Mouse (Mus musculus): ENCODE results near the gene Mical3. TPM values are rescaled to one million over a fixed set of nuclear protein-coding genes. Genes with fewer than 3 reads are reported as not detected.

Gene Mical3
- 77.2 and 89.3 TPM in 2 replicates for total RNA-seq (2014; fragmentation: Nextera tagmentation)
- total RNA-seq (2017): 23.6 and 26.4 TPM in 2 replicates

DNA sequence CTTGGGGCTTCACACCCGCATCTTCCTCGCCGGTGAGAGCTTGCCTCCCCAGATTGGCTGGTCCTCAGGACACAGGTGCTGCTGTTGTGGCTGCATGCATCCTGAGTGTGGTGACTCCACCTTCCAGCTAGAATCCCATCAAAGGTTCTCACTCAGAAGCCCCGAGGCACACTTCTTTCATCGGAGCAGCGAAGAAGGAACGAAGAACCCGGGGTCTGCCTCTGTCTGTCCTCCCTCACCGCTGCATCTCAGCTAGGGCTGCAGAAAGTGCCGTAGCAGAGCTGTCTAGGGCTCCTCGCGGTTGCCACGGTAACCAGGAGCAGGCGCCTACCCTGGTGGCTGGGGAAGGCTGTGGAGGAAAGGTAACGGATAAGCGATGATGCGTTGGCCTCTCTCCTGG lies at the start of gene Mical3:
Gene Mical3, minus strand, starts transcription at position 227 of the 400 bp plus-strand sequence.
- ATAC-seq (replicated peaks; ENCODE audit: low FRiP score, low TSS enrichment, poor library complexity, severe bottlenecking): no peak

DNA sequence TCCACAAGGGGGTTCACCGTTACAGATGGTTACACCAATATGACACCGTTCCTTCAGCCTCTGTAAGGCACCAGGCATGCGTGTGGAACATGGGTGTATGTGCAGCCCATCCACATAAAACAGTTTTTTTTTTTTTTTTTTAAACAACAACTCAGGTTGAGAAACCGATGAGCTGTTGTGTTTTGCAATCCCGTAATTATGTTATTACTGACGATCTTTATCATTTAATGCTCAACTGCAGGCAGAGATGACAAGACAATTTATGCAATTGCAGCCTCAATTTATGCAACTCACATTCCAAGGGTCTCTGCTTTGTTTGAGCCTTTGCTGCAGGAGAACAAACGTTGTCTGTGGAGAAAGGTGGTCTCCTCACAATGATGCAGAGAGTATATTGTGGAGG lies 49.0 kb upstream of the Mical3 start:
- ATAC-seq (replicated peaks; ENCODE audit: low FRiP score, low TSS enrichment, poor library complexity, severe bottlenecking): no peak

DNA sequence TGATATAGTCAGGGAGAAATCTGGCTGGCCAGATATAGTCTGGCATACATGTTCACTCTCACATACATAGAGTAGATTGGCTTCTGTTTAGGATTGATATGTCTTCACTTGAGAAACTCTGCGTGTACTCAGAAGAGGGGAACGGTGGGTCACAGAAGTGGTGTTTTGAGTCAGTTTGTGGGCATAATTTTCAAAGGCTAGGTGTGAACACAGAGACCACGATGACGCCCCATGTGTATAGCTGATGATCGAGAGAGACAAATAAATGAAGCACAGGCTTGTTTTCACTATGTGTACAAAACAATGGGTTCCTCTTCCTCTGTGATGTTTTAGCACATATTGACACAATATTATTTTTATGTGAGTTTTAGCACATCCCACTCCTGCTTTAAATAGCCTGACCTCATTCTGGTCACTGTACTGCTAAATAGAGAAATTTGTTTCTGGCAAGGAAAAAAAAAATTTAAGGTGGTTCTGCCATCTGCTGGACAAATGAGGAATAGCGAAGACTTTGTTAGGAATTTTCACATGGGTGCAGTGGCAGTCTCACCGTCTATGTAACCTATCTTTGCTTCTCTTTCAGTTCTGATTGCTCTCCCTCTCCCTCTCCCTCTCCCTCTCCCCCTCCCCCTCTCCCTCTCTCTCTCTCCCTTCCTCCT lies 48.0 kb upstream of the Mical3 start:
- ATAC-seq (replicated peaks; ENCODE audit: low FRiP score, low TSS enrichment, poor library complexity, severe bottlenecking): peak; percentile 36; the same call in 1 of the 2 replicates

DNA sequence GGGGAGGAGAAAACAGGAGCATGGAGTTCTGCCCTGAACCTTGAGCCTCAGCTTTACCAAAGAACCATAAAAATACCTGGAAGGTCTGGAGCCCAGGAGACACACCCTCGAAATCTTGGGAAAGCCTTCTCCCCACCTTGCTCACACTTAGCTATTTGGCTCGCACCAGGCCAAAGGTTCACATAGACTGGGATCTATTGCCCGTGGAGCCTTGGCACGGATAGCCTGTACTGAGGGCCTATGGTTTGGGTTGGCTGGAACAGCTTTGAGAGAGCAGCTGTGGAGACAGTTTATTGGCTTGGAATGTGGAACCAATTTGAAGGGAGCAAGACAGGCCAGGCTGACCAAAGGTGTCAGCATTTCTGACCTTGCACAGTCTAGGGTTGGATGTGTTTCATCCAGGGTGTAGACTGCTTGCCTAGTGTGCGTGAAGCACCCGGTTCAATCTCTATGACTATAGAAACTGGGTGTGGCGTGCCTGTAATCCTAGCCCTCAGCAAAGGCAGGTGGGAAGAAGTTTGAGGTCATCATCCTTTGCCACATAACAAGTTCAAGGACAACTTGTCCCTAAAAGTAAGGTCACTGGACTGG lies 46.4 kb upstream of the Mical3 start:
- ATAC-seq (replicated peaks; ENCODE audit: low FRiP score, low TSS enrichment, poor library complexity, severe bottlenecking): no peak

DNA sequence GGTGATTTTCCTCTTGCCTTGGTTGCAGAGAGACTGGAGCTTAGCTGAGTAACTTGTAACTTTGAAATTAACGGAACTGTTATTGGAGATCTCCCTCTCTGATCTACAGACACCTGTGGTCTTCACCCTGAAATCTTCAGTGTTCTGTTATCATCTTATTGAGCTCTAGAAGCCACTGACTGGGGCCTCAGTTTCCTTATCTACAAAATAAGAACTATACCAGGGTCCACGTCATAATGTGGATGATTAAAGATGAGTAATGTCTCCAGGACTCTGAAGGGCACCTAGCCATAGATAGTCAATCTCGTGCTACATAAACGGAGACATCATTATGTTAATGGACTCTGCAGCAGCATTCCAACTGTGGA lies 45.9 kb upstream of the Mical3 start:
- no peak for ATAC-seq (replicated peaks; ENCODE audit: low FRiP score, low TSS enrichment, poor library complexity, severe bottlenecking)

DNA sequence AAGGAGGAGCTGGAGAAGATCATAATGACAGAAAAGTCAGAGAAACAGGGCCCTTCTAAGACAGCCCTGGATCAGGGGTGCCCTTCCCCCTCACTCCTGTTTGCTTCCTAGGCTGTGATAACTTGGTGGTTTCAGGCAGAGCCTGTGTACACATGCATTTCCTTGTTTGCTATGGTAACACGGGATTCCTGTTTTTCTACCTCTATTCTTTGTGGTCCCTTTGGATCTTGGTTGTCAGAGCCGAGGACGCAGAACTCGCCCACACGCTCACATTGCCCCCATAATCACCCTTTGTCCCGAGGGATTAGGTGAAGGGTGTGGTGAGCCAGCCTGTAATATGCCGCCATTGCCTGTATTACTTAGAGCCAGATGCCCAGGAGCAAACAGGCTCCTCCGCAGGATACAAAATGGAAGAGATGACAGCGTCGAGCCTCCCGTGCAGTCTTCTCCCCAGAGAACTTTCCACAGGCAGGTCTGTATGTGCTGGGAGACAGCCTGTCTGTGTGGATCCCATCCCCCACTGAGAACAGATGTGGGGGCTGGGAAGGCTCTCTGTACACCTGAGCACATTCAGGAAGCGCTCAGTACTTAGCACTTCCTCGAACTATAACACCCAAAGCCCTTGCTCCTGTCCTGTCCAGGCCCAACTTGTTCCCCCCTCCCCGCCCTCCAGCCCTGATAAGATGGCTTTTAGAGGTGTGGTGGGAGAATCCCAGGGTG lies 45.4 kb upstream of the Mical3 start:
- ATAC-seq (replicated peaks; ENCODE audit: low FRiP score, low TSS enrichment, poor library complexity, severe bottlenecking): no peak

DNA sequence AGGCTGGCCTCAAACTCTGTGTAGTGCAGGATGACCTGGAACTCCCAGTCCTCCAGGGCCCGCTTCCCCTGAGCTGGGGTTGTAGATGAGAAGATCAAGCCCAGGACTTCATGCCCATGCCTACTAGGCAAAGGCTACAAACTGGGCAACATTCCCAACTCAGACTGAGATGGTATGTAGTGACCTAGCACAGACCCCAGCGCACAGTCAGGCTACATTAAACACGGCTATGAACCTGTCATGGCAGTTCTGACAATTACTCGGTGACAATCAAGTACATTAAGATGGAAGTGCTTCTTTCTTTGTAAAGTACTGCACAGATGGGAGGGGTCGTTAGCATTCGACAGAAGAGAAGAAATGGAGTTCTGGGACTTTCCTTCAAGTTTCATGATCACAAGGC lies 44.0 kb upstream of the Mical3 start:
- ATAC-seq (replicated peaks; ENCODE audit: low FRiP score, low TSS enrichment, poor library complexity, severe bottlenecking): no peak

DNA sequence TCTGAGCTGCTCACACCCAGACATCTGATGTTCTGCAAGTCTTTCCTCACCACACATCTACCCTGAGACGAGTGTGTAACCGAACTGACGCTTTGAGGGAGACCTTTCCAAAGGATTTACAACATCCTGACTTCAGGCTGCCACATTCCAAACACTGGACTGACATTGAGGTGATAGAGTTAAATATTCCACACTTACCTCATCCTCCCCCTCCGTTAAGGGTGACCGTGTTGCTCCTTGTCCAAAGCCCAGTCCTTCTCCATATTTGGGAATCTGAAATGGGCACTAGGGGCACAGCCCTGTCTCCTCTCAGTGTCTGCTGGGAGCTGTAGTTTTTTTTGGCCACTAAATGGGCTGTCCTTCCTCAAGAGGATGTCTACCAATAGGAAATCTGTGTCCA lies 42.7 kb upstream of the Mical3 start:
- no peak for ATAC-seq (replicated peaks; ENCODE audit: low FRiP score, low TSS enrichment, poor library complexity, severe bottlenecking)

DNA sequence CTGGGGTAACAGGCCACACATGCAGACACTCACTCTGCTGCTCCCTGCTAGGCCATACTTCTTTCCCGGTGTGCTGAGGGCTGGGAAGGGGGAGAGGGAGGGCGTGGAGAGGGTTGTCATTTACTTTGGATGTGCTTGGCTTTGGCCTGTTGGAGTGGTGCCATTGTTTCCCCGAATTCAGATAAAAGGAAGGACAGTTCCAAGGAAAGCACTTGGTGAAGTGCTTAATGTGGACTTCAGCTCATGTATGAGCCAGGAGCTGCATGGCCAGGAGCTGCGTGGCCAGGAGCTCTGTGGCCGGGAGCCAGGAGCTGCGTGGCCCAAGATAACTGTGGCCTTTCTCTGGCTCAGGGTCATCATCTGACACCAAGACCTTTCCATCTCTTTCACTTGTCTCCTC lies 40.3 kb upstream of the Mical3 start:
- ATAC-seq (replicated peaks; ENCODE audit: low FRiP score, low TSS enrichment, poor library complexity, severe bottlenecking): no peak

DNA sequence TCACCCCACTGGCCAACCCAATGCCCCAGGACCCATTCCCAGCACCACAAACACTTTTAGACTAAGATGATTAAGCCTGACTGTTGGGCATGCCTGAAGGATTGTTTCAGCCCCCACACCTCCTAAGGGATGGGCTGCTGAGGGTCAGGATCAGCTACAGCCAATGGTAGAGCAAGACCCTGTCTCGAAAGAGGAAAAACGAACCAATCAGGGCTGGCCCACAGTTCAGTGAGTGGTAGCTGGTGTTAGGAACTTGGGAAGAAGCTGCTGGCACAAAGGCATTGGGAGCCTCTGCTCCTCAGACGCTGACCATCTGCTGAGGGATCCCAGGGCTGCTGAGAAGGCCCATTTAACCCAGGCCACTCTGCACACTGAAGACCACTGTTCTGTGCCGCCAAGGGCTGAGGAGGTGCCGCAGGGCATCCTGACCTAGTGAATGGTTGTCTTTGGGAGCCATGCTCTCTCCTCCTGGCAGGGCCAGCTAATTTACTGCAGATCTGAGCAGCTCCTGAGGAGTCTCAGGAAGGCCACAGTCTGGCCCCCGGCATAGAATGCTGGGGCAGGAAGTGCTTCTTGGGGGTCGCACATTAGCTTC lies 36.7 kb upstream of the Mical3 start:
- ATAC-seq (replicated peaks; ENCODE audit: low FRiP score, low TSS enrichment, poor library complexity, severe bottlenecking): no peak

DNA sequence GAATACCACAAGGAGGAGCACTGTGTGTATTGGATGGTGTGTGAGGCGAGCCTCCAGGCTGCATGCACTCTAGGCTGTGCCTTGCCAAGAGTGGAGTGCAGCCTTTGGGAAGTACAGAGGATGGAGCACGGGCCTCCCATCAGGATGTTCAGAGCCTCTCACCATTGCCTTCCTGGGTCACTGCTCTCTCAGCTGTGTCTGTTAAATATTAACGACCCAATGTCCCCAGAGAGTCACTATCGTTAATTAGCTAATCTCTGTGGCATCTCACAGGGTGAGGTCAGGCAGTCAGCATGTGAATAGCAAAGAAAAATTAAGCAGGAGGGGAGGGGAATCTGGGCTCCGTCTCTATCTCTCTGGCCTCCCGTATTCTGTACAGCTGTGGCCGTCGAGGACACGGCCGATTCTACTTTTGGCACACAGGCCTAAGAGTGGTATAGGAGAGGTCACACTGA lies 35.3 kb upstream of the Mical3 start:
- ATAC-seq (replicated peaks; ENCODE audit: low FRiP score, low TSS enrichment, poor library complexity, severe bottlenecking): no peak

DNA sequence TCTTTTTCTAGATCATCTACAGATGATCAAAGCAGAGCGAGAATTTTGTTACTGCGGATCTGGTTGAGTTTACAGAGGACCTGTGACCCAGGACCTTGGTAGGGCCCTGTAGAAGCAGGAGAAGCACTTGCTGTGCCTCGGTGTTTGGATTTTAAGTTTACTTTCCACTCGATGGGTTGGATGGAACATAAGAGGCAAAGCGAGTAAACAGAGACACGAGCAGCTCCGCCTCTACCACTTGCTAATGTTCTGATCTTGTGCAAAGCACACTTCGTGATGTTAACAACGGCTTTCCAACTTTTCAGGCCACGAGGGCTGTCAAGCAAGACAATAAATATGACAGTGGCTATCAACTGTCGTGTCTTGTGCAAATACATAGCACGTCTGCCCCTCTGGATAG lies 31.8 kb upstream of the Mical3 start:
- no peak for ATAC-seq (replicated peaks; ENCODE audit: low FRiP score, low TSS enrichment, poor library complexity, severe bottlenecking)

DNA sequence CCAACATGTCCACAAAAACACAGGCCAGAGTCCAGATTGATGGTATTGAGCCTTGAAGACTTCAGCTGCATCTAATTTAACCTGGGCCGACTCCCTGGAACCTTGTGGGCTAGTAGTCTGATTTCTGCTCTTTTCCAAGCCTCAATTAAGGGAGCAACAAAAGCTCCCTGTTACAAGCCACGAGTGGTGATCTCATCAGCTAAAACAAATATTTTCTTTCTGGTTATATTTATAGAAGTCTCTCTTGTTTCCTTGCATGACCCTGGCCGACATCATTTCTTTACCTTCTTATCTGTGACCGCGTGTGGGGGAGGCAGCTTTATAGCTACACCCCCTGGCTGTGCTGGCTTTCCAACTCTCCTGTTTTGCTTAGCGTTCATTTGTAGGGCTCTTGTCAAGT lies 29.3 kb upstream of the Mical3 start:
- no peak for ATAC-seq (replicated peaks; ENCODE audit: low FRiP score, low TSS enrichment, poor library complexity, severe bottlenecking)

DNA sequence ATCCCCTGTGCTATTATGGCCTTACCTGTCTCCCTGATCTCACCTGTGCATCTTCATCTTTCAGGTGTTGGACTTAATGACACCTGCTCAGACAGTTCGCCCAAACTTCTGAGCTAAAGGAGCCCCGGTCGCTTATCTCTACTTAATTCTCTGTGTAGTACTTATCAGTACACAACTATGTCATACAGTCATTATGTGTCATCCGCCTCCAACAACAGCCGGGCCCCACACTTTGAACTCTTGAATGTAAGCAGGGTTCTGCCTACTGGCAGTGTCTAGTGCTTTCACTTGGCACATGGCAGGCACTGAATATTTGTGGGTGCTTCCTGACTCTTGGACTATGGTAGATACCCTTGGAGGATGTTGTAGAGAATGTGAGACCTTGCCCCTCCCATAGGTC lies 28.8 kb upstream of the Mical3 start:
- no peak for ATAC-seq (replicated peaks; ENCODE audit: low FRiP score, low TSS enrichment, poor library complexity, severe bottlenecking)

DNA sequence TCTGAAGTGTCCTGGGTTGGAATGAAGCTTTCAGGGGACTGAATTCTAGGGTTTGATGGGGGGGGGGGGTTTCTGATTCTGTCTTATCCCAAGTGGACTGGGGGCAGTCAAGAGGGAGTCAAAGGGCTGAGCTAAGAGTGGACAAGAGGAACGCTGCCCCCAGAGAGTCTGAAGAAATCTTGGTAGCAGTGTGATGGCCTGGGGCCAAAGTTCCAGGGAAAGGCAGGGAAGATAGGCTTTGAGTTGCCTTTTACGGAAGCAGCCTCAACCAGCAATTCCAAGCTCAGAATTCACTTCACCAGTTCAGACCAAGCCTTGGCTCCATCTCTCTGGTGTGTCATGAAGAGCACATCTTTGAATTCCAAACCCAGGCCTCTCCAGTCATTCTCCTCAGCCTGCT lies 25.2 kb upstream of the Mical3 start:
- ATAC-seq (replicated peaks; ENCODE audit: low FRiP score, low TSS enrichment, poor library complexity, severe bottlenecking): no peak

DNA sequence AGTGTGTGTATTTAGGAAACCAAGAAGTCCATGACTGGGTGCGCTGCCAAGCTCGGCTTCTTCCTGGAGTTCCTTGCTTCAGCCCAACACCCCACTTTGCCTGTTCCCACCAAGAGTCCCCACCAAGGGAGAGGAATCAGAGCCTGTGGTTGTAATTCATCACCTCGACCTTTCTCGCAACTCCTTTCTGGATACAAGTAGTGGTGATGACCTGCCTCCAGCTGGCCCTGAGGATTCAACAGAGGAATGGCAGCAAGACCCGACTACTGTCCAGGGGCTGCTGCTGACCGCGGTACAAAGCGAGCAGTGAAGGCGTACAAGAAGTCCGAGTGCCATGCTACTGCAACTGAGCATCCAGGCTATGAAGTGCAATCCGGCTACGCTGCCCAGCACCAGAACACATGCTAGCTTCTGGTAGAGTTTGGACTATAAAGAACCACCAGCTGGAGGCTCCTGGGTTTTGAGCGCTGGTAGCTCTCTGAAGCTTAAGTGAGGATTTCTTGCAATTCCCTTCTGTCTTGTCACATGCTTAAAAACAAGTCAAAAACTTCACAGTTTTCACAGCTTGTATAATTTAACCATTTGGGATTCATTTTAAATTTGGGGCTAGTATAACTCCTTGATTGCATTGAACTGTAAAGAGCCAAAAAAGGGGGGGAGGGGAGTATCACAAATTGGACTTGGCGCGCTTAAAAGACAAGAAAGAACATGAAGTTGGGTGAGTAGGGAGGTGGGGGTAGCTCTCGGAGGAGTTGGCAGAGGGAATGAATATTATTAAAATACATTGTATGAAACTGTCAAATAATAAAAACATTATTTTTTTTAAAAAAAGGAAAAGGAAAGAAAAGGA lies 23.9 kb upstream of the Mical3 start:
- ATAC-seq (replicated peaks; ENCODE audit: low FRiP score, low TSS enrichment, poor library complexity, severe bottlenecking): no peak

DNA sequence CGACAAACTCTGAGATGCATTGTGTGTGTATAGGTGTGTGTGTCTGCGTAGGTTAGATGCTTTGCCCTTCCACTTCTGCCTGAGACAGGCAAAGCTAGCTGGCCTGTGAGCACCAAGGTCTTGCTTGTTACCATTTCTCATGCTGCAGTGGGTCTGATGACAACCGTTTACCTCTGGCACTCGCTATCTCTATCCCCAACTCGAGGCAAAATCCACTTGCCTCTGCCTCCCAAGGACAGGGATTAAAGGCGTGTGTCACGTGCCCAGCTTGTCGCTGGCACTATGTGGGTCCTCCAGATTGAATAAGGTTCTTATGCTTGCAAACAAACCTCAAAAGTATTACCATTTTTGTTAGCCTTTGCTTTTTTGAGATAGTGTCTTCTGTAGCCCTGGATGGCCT lies 22.4 kb upstream of the Mical3 start:
- no peak for ATAC-seq (replicated peaks; ENCODE audit: low FRiP score, low TSS enrichment, poor library complexity, severe bottlenecking)

DNA sequence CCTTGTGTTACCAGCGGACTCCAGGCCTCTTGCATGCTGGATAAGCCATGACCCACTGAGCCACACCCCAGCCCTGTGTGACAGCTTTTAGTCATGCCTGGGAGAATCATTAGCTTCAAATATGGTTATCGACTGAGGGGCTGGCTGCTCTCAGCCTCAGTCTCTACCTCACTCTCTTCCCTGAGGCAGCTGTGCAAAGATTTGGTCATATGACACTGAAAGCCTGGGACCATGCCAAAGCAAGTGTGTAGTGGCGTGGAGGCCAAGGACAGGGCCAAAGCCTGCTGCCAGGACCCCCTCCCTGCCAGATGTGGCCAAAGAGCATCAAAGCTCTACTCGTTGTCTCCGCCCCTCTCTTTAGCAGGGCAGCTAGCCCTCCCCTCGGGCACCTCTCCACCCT lies 20.9 kb upstream of the Mical3 start:
- no peak for ATAC-seq (replicated peaks; ENCODE audit: low FRiP score, low TSS enrichment, poor library complexity, severe bottlenecking)

DNA sequence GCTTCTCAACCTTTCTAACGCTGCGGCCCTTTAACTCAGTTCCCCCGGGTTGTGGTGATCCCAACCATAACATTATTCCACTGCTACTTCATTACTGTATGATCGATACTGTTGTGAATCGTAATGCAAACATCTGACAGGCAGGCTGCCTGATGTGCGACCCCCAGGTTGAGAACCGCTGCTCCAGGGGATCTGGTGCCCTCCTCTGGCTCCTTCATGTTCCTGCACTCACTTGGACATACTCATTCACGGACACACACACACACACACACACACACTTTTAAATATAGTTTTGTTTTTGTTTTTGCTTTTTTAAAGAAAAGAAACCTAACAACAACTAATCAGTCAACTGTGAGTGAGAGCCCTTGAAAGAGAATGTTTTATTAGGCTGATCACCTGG lies 19.3 kb upstream of the Mical3 start:
- no peak for ATAC-seq (replicated peaks; ENCODE audit: low FRiP score, low TSS enrichment, poor library complexity, severe bottlenecking)

DNA sequence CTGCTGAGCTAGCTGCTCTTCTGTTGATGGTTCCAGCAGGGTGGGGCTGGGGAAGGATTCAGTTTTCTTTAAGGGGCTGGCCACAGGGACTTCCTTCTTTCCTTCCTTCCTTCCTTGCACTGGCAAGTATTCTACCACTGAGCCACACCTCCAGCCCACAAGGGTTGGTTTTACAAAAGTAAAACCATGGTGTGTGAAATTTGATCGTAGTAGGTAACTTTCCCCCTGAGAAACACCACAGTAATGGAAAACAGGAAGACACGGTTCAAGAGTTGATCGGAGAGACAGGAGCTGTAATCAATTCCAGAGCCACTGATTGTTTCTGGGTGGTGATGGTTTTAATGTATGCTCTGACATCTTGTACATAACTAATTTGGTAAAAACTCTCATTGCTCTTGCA lies 18.6 kb upstream of the Mical3 start:
- ATAC-seq (replicated peaks; ENCODE audit: low FRiP score, low TSS enrichment, poor library complexity, severe bottlenecking): no peak
